Mouse (Mus musculus) limb, embryonic 13.5 days (tissue): ENCODE measurements around the gene Tmem117. TPM values are rescaled to one million over a fixed set of nuclear protein-coding genes. Genes with fewer than 3 reads are reported as not detected.

ENCODE experiments used
- ATAC-seq: fragments of 200-750 bp; cut with Nextera tagmentation; 2 replicates; pipeline ENCODE4 v1.8.0; 2017; ENCODE audit warnings: low read depth, moderate number of reproducible peaks, moderate TSS enrichment; ENCODE audit not compliant: low FRiP score
- H3K27ac ChIP-seq: fragments of 300-500 bp; sonication (generic); 2 replicates; pipeline ENCODE4 v1.5.1; 2015; ENCODE audit warnings: inconsistent platforms, mild to moderate bottlenecking, moderate library complexity
- H3K27me3 ChIP-seq: fragments of 300-500 bp; sonication (generic); 2 replicates; pipeline ENCODE4 v1.6.1; 2015; ENCODE audit warnings: mild to moderate bottlenecking, inconsistent platforms
- H3K36me3 ChIP-seq: fragments of 300-500 bp; sonication (generic); 2 replicates; pipeline ENCODE4 v1.6.1; 2015; ENCODE audit warnings: inconsistent platforms, mild to moderate bottlenecking, moderate library complexity
- H3K4me1 ChIP-seq: fragments of 300-500 bp; sonication (generic); 2 replicates; pipeline ENCODE4 v1.6.1; 2015; ENCODE audit warnings: inconsistent platforms
- H3K4me2 ChIP-seq: fragments of 300-500 bp; sonication (generic); replicated peaks from 2 replicates; pipeline ENCODE4 v1.6.1; 2015; ENCODE audit warnings: inconsistent platforms, mild to moderate bottlenecking, moderate library complexity
- H3K4me3 ChIP-seq: fragments of 300-500 bp; sonication (generic); 2 replicates; pipeline ENCODE4 v1.5.1; 2015; ENCODE audit warnings: moderate library complexity, mild to moderate bottlenecking, inconsistent platforms
- H3K9ac ChIP-seq: fragments of 300-500 bp; sonication (generic); 2 replicates; pipeline ENCODE4 v1.6.1; 2015; ENCODE audit warnings: mild to moderate bottlenecking, inconsistent platforms
- H3K9me3 ChIP-seq: fragments of 300-500 bp; sonication (generic); 2 replicates; pipeline ENCODE4 v1.6.1; 2016; ENCODE audit warnings: inconsistent platforms
- WGBS: fragments of 180-500 bp; shearing (Covaris S2); methylation state at CpG from one replicate; pipeline ENCODE4 v1.1.7; 2015; 5-methylcytosine and 5-hydroxymethylcytosine counted together
- polyA plus RNA-seq: library from polyadenylated mRNA; unstranded; fragments of >200 nt; fragmentation: Nextera tagmentation; extraction: Ambion mirVana; gene quantifications from 2 replicates; pipeline ENCODE4 v1.2.1, GENCODE M21; 2015

The Tmem117 gene
- polyA plus RNA-seq, 1 experiment from 2014 or later = 5.5 TPM

- ATAC-seq = no peak
- Histone ChIP-seq H3K9me3 (no peaks in the 10 kb centered on the region), H3K9ac (no peak overlapping the region), H3K36me3 (no peaks in the 10 kb centered on the region), H3K4me2 (no peak overlapping the region), H3K27ac (no peak overlapping the region), H3K4me3 (no peak overlapping the region), H3K4me1 (peaks cover 11% of the 10 kb centered on the region; the same call in 1 of the 2 replicates), H3K27me3 (no peaks in the 10 kb centered on the region)
- 62% methylated on average over 7 of the region's 7 CpGs for WGBS
These were observed 58.1 kb downstream of the Tmem117 start for GRCm38 (mm10) chr15:94687176-94687575.

GRCm38 (mm10) chr15:94687629-94688028 lies 58.6 kb downstream of the Tmem117 start:
- H3K4me3 ChIP-seq = no peak overlapping the region
- WGBS = 80% methylated on average over 3 of the region's 3 CpGs
- H3K9ac ChIP-seq = no peak overlapping the region
- no peak for ATAC-seq
- no peaks in the 10 kb centered on the region for H3K27me3 ChIP-seq
- no peaks in the 10 kb centered on the region for H3K36me3 ChIP-seq
- no peak overlapping the region for H3K4me2 ChIP-seq
- H3K9me3 ChIP-seq = no peaks in the 10 kb centered on the region
- H3K27ac ChIP-seq = no peak overlapping the region
- peaks cover 11% of the 10 kb centered on the region; the same call in 1 of the 2 replicates for H3K4me1 ChIP-seq

- ATAC-seq = no peak
These were observed 60.3 kb downstream of the Tmem117 start for GRCm38 (mm10) chr15:94689195-94689883.

GRCm38 (mm10) chr15:94689884-94690231 lies 60.8 kb downstream of the Tmem117 start:
- Histone ChIP-seq H3K27me3 (no peaks in the 10 kb centered on the region), H3K4me3 (no peak overlapping the region), H3K9ac (no peak overlapping the region), H3K36me3 (no peaks in the 10 kb centered on the region), H3K9me3 (no peaks in the 10 kb centered on the region), H3K4me1 (peaks cover 11% of the 10 kb centered on the region; the same call in 1 of the 2 replicates), H3K27ac (no peak overlapping the region), H3K4me2 (no peak overlapping the region)
- WGBS = 64% methylated on average over 6 of the region's 6 CpGs
- no peak for ATAC-seq

More at GRCm38 (mm10) chr15:94689195-94689883, 60.3 kb downstream of the Tmem117 start:
- Histone ChIP-seq H3K4me3 (no peak overlapping the region), H3K4me2 (no peak overlapping the region), H3K27ac (no peak overlapping the region), H3K9me3 (no peaks in the 10 kb centered on the region), H3K27me3 (no peaks in the 10 kb centered on the region), H3K9ac (no peak overlapping the region), H3K4me1 (peaks cover 11% of the 10 kb centered on the region; the same call in 1 of the 2 replicates), H3K36me3 (no peaks in the 10 kb centered on the region)
- 86% methylated on average over 5 of the region's 5 CpGs for WGBS

- Histone ChIP-seq H3K36me3 (no peaks in the 10 kb centered on the region), H3K27ac (no peak overlapping the region), H3K27me3 (no peaks in the 10 kb centered on the region), H3K4me3 (no peak overlapping the region), H3K9me3 (no peaks in the 10 kb centered on the region), H3K9ac (no peak overlapping the region), H3K4me1 (no peaks in the 10 kb centered on the region), H3K4me2 (no peak overlapping the region)
- WGBS = 27% methylated on average over 5 of the region's 5 CpGs
- no peak for ATAC-seq
These were observed 93.7 kb downstream of the Tmem117 start for GRCm38 (mm10) chr15:94722759-94723158.

- 0 out of 2 replicates have a peak, but pooled peaks cover 5% of the 10 kb centered on the region for H3K9me3 ChIP-seq
- 39% methylated on average over 4 of the region's 4 CpGs for WGBS
- no peak overlapping the region for H3K4me3 ChIP-seq
- H3K27ac ChIP-seq = no peak overlapping the region
- H3K9ac ChIP-seq = no peak overlapping the region
- H3K4me2 ChIP-seq = no peak overlapping the region
- ATAC-seq = no peak
- 0 out of 2 replicates have a peak, but pooled peaks cover 4% of the 10 kb centered on the region for H3K27me3 ChIP-seq
- 0 out of 2 replicates have a peak, but pooled peaks cover 6% of the 10 kb centered on the region for H3K4me1 ChIP-seq
- H3K36me3 ChIP-seq = no peaks in the 10 kb centered on the region
These were observed 103.1 kb downstream of the Tmem117 start for GRCm38 (mm10) chr15:94732104-94732503.

GRCm38 (mm10) chr15:94769227-94769626 lies 140.2 kb downstream of the Tmem117 start:
- WGBS = 21% methylated on average over 4 of the region's 4 CpGs
- H3K9ac ChIP-seq = no peak overlapping the region
- H3K4me1 ChIP-seq = no peaks in the 10 kb centered on the region
- no peak overlapping the region for H3K27ac ChIP-seq
- no peak overlapping the region for H3K4me2 ChIP-seq
- no peaks in the 10 kb centered on the region for H3K36me3 ChIP-seq
- no peak overlapping the region for H3K4me3 ChIP-seq
- H3K27me3 ChIP-seq = peaks cover 21% of the 10 kb centered on the region
- H3K9me3 ChIP-seq = peaks cover 5% of the 10 kb centered on the region; the same call in 1 of the 2 replicates
- ATAC-seq = peak; percentile 44; the same call in 1 of the 2 replicates

- Histone ChIP-seq H3K4me1 (no peaks in the 10 kb centered on the region), H3K27ac (no peak overlapping the region), H3K36me3 (no peaks in the 10 kb centered on the region), H3K4me2 (no peak overlapping the region), H3K9me3 (peaks cover 5% of the 10 kb centered on the region; the same call in 1 of the 2 replicates), H3K9ac (no peak overlapping the region), H3K4me3 (no peak overlapping the region), H3K27me3 (peaks cover 21% of the 10 kb centered on the region)
- no peak for ATAC-seq
- WGBS = 91% methylated on average over 7 of the region's 7 CpGs
These were observed 142.0 kb downstream of the Tmem117 start for GRCm38 (mm10) chr15:94770832-94771578.

GRCm38 (mm10) chr15:94771691-94772090 lies 142.7 kb downstream of the Tmem117 start:
- 92% methylated on average over 19 of the region's 19 CpGs for WGBS
- no peak overlapping the region for H3K27ac ChIP-seq
- no peak overlapping the region for H3K4me3 ChIP-seq
- no peak for ATAC-seq
- peaks cover 5% of the 10 kb centered on the region; the same call in 1 of the 2 replicates for H3K9me3 ChIP-seq
- no peaks in the 10 kb centered on the region for H3K36me3 ChIP-seq
- H3K4me1 ChIP-seq = peaks cover 6% of the 10 kb centered on the region
- H3K9ac ChIP-seq = no peak overlapping the region
- H3K4me2 ChIP-seq = no peak overlapping the region
- H3K27me3 ChIP-seq = peaks cover 20% of the 10 kb centered on the region

- WGBS = 37% methylated on average over 17 of the region's 17 CpGs
- Histone ChIP-seq H3K4me3 (no peak overlapping the region), H3K4me2 (peak overlapping the region; percentile 46), H3K9me3 (peaks cover 5% of the 10 kb centered on the region; the same call in 1 of the 2 replicates), H3K36me3 (no peaks in the 10 kb centered on the region), H3K9ac (no peak overlapping the region), H3K4me1 (peaks cover 7% of the 10 kb centered on the region), H3K27ac (peak overlapping the region; percentile 39; the same call in 1 of the 2 replicates), H3K27me3 (peaks cover 6% of the 10 kb centered on the region; the same call in 1 of the 2 replicates)
- peak; percentile 61; the same call in 1 of the 2 replicates for ATAC-seq
These were observed 147.4 kb downstream of the Tmem117 start for GRCm38 (mm10) chr15:94776119-94777069.

GRCm38 (mm10) chr15:94781556-94781955 lies 152.5 kb downstream of the Tmem117 start:
- Histone ChIP-seq H3K4me2 (no peak overlapping the region), H3K27me3 (0 out of 2 replicates have a peak, but pooled peaks cover 3% of the 10 kb centered on the region), H3K9me3 (no peaks in the 10 kb centered on the region), H3K9ac (no peak overlapping the region), H3K27ac (no peak overlapping the region), H3K36me3 (no peaks in the 10 kb centered on the region), H3K4me1 (peaks cover 2% of the 10 kb centered on the region), H3K4me3 (no peak overlapping the region)
- ATAC-seq = no peak
- 57% methylated on average over 1 of the region's 1 CpGs for WGBS
